Mouse (Mus musculus): ENCODE measurements around the gene Il31ra.

- TF ChIP-seq CTCF (IDR thresholded peaks at IDR 0.05; ENCODE audit: extremely low read depth, insufficient read length, insufficient replicate concordance, low read depth, low read length) (no peak), POLR2A (IDR thresholded peaks at IDR 0.05; ENCODE audit: low read depth, low read length) (no peak)
Measured at GRCm38 (mm10) chr13:112603839-112604238, 9.7 kb upstream of the Il31ra start.
